Mouse (Mus musculus): Measurements from ENCODE around the gene Tmcc3. TPM values are rescaled to one million over a fixed set of nuclear protein-coding genes. Genes with fewer than 3 reads are reported as not detected.

Gene Tmcc3
- total RNA-seq, 2 experiments from 2014 or later = 11.8 to 14.6 TPM

DNA sequence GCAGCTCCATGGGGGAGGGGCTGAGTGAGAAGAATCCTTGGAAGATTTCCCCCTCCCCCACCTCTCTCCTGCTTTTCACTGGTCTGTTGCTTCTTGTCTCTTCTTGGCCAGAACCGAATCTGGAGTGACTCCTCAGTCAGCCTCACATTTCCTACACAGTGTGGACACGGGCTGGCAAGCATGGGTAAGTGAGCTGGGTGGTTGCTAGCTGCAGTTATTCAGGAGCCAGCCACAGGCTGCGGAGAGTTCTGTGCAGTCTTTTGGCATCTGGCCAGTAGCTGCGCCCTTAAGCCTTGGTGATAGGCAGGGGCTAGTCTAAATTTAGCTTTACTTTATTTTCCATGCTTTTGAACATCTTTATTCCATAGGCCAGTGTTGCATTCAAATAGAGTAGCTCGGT is 18.2 kb downstream of the Tmcc3 start:
- peak; percentile 66 for DNase-seq
- intact Hi-C loops (cut with DNase I) = no loop called here

DNA sequence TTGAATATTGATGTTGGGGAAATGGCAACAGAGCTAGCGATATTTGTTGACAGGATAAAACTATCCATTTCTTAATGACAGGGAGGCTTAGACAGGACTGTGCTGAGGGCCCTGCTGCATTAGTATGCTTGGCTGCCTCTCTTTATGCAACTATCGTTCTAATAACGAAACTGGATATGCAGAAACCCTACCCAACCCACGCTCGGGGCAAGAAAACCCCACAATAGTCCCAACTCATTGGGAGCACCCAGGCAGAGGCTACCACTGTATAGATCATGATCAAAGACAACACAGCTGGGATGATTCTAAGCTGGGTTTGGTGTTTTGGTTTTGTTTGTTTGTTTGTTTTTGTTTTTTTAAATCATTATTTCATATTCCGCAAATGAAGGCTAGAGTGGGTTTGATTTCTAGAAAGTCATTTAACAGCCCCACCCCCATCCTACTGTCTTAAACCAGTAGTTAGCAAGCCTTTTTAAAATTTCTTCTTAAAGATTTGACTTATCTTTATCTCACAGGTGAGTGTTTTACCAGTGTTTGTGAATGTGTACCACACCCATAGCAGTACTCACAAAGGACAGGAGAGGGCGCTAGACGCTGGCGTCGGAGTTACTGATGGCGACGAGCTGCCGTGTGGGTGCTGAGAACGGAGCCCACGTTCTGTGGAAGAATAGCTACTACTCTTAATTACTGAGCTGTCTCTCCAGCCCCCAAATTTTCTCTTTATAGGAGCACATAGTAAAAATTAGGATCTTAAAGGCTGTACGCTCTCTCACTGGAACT is 20.8 kb downstream of the Tmcc3 start:
- intact Hi-C loops (cut with DNase I) = no loop called here
- no peak for DNase-seq

DNA sequence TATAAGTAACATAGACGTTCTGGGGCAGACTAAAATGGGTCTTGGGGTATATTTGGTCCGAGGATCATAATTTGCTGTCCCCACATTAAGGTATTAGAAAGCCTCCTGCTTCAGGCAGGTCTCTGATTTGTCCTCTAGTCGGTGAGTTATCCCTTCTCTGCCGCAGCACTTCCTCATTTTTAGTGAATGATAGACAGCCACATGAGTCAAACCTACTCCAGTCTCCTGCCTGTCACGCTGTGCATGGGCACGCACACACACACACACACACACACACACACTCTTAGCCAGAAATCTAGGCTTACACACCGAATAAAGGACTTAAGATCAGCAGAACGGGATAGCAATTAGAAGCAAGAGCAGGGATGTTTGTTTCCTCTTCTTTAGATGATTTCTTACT is 21.6 kb downstream of the Tmcc3 start:
- intact Hi-C loops (cut with DNase I) = no loop called here
- DNase-seq = no peak

DNA sequence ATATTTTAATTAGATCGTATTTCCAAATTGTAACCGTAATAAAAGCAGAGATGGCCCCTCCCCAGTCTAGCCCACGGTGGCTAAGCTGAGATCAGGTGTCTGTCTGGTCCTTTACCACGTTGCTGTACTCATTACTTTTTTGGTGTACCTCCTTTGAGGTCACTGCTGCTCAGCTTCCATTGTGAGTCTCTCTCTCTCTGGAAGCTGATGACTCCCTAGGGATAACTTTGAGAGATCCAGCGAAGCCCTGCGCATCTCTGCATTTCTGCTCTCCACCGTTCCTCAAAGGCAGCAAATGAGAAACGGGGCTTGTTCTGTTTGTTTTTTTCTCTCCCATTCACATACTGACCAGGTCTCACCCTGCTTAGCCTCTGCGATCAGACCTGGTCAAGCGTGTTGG is 23.3 kb downstream of the Tmcc3 start:
- no peak for DNase-seq
- intact Hi-C loops (cut with DNase I) = no loop called here

DNA sequence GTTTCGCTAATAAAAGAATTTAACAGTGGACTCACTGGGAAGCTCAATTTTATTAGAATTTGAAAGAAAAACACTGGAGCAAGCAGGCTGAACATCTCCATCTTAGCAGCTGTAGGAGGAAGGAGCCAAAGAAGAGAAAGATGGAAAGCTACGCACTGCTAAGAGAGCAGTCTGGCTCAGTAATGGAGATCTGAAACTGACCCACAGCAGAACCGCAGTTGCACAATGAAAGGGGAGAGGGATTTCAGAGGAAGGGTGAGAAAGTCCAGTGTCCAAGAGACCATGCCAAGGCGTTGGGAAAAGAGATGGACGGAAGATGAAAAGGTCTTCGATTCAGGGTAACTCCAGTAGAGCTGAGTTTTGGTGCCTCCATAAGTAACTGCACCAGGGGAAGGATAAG is 24.3 kb downstream of the Tmcc3 start:
- DNase-seq = no peak
- intact Hi-C loops (cut with DNase I) = no loop called here

DNA sequence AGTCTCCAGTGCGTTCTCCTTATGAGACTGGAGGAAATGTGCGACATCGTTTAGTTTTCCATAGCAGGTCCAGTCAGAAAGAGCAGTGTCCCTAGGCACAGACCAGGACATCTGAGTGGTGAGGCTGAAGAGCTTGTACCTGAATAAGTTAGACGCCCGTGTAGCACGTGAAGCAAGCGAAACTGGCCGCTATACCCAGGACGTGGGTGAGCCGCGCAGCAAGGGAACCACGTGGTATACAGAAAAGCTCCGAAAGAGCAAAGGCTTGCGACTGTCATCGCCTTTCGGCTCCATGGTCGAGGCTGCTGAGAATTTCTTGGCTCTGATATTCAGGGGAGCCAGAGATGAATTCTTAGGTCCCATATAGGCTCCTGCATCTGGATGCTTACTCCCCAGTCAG is 29.8 kb downstream of the Tmcc3 start:
- intact Hi-C loops (cut with DNase I) = no loop called here
- DNase-seq = no peak

DNA sequence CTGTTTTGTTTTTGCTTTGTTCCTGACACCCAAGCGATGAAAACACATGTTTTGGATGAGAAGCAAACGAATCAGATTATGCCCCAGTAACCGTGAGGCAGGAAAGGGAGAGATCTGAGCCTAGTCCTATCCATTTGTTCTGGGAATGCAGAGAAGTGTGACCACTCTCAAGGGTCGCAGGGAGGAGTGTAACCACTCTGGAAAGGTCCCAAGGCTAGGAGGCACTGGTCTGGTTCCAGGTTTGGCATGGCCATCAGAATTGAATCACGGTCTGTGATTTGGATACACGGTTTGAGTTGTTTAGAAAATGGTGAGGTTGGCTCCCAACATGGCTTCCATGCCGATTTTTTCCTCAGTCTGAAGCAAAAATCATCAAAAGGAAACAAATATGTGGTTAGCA is 30.5 kb downstream of the Tmcc3 start:
- DNase-seq = peak; percentile 29
- intact Hi-C loops (cut with DNase I) = no loop called here

DNA sequence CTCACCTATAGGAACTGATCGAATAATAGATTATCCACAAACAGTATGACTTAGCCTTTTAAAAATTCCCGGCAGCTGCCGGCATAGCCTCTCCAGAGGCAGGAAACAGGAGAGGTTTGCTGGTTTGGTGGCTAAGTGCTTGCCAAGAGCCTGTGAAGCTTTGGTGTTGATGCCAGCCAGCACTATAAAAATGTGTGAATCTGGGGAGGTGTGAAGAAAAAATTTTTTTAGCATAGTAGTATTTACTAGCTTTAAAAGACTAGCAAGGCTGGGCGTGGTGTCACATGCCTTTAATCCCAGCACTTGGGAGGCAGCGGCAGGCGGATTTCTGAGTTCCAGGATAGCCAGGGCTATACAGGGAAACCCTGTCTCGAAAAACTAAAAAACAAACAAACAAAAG is 31.8 kb downstream of the Tmcc3 start:
- DNase-seq = no peak
- intact Hi-C loops (cut with DNase I) = no loop called here

DNA sequence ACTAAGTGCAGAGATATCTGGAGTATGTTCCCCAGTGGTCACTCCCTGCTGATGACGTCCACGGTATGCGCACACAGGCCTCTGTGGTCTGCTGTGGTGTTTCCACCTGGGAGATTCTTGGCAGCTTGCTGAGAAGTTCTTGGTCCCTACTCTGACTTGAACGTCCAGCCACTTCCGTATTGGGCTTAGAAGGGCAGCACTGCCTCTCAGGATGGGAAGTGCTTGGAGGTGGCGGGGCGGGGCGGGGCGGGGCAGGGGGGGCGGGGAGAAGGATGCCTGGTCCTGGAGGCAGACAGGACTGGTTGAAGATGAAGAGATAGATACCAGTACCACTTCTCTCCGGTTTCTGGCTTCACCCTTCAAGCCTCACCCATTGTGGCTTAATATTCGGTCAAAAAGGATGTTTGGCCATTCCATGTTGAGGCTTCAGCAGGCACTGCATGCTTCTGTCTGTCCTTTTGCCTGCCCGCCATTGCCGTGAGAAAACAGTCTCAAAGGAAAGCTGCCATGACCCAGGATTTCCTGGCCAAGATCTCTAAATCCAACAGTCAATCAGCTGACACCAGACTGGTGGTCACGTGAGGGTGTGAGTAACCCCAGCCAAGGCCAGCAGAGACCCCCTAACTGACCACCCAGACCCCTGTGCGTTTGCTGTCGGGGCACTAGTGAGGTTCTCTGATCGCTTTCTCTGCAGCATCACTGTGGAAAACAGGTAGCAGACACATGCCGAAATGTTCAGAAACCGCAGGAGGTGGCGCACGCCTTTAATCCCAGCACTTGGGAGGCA is 33.1 kb downstream of the Tmcc3 start:
- intact Hi-C loops (cut with DNase I) = no loop called here
- no peak for DNase-seq

DNA sequence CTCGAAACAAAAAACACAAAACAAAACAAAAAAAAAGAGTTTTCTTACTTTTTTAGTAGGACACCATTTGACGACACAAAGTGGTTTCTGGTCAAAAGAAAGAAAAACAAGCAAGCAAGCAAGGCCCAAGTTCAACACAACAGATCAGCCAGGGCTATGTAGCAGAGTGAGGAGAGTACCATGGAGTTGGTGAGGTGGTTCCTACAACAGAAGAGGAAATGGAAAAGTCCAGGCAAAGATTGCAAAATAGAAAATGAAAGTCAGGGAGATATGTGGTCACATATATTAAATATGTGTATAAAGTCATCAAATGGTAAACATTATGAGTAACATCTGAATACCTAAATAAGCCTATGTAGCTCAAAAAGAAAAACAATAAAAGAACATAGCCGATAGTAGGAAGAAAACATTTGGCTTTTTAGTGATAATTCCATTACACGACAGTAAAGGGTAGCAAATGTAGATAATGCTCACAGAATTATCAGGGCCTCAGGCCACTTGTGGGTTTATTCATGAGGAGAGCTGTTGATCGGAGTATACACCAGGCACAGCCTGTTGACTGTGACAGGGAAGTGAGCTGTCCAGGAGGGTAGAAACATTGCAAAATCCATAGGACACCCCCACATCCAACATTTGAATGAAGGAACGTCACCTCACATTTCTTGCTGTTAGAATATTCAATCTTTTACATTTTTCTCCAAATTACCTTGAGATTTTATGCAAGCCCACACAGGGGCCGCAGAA is 33.9 kb downstream of the Tmcc3 start:
- intact Hi-C loops (cut with DNase I) = no loop called here
- no peak for DNase-seq

DNA sequence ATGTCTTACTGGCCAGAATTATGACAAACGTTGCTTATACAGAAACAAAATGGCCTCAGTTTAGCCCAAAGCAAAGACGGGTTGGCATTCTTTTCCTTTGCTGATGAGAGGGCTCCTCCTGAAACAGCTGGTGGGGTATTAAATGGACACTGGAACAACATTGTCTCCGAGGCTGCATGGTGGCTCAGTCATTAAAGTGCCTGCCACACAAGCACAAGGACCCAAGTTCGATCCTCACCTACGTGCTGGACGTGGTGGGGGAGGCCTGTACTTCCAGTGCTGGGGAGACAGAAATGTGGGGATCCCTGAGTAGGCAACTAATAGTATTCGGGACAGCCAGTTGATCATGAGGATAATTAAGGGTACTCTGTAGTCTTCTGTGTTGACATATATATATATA is 34.8 kb downstream of the Tmcc3 start:
- DNase-seq = no peak
- intact Hi-C loops (cut with DNase I) = no loop called here

DNA sequence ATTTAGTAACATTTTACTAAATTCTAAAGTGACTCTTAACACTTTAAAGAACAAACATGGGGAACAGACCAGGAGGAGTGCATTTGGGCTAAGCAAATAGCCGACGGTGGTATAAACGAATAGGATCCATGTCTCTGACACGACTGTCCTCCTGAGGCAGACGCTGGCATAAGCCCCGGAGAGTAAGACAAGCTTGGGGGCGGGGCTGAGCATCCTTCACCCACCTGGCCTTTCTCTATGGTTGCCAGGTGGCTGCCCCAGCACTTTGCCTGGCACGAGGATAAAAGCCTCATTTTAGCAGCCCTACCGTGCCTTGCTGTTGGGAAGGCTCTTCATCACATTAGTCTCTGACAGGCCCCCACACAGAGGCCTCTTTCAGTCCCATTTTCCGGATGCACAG is 35.5 kb downstream of the Tmcc3 start:
- intact Hi-C loops (cut with DNase I) = no loop called here
- DNase-seq = no peak

DNA sequence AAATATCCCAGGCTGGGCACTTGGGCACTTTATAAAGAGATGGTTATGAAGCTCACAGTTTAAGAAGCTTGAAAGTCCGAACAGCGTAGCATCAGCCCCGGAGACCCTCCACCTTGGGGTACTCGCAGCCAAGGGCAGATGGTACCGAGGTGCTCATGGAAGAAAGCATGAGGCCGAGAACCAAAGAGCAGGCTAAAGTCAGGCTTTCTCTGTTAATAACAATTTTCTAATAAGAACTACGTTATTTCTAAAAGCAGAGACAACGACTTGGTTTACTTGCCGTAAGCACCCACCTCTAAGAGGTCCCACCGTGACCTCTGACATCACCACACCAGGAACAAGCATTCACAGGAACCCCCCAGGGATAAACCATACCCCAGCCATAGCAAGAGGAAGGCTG is 36.2 kb downstream of the Tmcc3 start:
- intact Hi-C loops (cut with DNase I) = no loop called here

DNA sequence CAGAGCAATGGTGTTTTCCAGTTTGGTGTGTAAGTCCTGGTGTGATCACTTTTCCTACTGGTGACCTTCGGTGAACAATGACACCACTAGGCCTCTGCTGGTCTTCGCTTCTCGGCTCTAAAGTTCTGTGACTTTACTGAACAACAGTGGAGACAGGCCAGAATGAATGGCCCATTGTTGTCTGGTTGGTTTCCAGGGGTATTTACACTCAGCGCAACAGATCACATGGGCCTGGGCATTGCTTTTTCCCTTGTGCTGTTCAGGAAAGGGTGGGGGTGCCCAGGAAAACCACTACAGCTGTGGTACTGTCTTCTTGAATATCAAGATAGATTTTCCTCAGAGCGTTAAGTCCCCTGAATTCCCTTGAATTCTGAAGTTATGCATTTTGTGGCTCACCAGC is 38.5 kb downstream of the Tmcc3 start:
- intact Hi-C loops (cut with DNase I) = no loop called here
- DNase-seq = no peak

More for the DNA sequence above, 36.2 kb downstream of the Tmcc3 start:
- DNase-seq = no peak

DNA sequence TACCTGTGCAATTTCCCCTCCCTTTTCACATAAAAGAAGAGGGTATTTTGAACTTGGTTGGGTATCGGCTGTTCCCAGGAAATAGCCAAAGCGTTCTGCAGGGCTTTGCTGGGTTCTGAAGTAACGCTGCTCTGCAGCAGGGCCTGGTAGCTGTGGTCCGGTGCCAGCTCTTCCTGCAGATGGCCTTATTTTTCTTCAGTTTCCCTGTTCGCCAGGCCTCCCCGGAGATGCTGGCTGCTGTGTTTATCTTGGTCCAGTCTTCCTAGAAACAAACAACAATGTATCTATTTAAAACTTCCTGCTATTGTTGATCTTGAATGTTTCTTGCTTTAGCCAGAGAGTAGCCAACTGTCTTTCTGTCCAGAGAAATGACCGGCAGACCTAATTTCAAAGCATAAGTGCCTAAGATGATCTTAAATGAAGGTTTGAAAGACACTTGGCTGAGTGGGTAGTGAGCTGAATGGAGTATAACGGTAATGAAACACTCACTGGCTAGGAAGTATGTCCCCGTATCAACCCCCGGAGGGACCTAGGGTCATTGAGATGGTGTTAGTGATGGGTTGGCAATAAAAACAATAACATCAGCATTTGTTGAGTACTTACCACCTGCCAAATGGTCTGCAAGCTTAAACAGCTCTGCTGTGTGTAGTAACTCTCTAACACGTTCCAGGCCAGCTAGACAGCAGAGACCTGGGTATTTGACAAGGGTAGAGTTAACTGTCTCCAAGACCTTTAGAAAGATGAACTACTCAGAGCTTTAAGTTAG is 39.3 kb downstream of the Tmcc3 start:
- intact Hi-C loops (cut with DNase I) = no loop called here
- DNase-seq = peak; percentile 44

DNA sequence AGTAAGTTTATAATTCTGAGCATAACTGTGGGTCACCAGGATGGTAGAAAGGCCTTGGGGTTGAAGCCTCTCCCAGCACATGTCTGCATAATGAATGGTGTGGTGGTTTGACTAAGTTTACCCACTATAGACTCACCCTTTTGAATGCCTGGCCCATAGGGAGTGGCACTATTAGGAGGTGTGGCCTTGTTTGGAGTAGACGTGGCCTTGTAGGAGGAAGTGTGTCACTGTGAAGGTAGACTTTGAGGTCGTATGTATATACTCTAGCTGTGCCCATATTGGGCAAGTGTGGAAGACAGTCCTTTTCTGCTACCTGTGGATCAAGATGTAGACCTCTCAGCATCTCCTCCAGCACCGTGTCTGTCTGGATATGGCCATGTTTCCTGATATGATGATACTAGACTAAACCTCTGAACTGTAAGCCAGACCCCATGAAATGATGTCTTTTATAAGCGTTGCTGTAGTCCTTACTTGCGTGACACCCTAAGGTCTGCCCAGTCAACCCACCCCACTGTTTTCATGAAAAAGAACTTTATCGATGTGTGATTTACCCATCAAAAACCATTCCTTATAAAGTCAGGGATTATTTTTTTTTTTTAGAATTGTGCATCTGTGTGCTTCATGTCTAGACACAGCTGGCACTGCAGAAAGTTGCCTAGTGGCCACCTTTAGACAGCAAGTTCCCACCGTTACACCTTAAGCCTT is 40.6 kb downstream of the Tmcc3 start:
- intact Hi-C loops (cut with DNase I) = no loop called here
- no peak for DNase-seq

DNA sequence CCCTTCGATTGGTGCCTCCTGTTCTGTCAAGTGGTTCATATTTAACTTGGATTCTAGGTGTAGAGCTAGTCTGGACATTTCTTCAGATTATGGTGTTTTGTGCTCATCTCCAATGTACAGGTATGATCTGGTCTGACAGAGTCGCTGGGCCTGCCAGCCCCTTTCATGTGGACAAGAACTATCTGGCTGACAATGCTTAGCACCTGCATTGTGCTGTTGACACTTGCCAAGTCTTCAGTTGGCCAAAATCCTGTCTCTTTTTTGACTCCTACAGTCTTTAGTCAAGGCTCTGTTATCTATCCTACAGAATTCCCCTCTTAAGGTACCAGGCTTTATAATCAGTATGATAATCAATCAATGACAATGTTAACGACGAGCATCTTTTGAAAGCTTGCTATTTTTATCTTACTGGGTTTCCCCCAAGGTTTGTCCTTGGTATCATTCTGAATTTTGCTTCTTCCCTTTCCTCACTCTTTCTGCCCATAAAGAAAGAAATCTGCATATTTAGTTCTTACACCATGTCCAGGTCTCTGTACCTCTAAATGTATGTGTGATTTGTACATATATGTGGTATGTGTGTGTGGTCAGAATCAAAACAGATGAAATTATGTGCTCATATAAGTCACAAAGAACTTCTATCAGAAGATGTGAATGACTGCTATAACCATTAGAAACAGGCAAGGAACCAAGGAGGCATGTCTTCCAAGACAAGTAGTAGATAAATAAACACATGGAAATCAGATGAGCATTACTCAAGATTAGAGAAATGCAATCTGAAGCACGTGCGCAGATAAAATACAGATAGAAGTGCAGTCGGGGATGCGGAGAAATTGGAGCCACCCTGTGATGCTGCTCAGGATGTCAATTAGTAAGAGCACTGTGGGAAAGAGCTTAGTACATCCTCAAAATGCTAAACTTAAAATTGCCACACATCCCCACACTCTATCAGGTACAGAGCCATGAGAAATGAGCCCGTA is 41.4 kb downstream of the Tmcc3 start:
- no peak for DNase-seq
- intact Hi-C loops (cut with DNase I) = no loop called here

DNA sequence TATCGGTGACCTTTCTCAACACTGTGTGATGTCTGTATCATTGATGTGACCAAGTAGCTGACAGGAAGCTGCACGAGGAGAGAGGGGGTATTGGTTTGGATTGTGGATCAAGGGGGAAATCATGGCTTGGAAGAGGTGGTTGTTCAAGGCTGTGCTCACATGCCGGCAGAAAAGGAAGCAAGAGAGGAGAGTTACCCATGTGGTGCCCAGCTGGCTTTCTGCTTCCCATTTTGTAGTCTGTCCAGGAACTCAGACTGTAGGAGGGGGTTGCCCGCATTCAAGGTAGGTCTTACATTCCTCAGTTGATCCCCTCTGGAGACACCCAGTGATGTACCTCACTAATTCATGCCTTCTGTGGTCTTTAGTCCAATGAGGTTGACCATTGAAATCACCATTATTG is 42.3 kb downstream of the Tmcc3 start:
- intact Hi-C loops (cut with DNase I) = no loop called here
- DNase-seq = no peak

DNA sequence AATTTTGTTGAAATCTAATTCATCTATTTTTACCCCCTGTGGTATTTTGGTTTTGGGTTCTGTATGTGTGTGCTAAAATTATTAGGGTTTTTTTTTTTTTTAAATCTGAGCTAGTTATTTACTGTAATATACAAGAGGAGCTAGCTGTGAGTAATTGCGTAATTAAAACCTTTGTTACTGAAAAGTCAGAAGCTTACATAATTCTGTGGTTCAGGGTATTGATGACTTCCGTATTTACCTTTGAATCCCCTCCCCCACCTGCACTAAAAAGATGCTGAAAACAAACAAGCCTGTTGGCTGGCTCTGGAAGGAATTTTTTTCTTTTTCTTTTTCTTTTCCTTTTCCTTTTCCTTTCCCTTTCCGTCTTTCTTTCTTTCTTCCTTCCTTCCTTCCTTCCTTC is 42.7 kb downstream of the Tmcc3 start:
- intact Hi-C loops (cut with DNase I) = no loop called here
- no peak for DNase-seq
